Mouse (Mus musculus): ENCODE results near the gene Gsn.

Gene Gsn

GRCm38 (mm10) chr2:35282214-35282613 is 26.0 kb downstream of the Gsn start:
- peak; percentile 53 for DNase-seq

- no peak for DNase-seq
Measured at GRCm38 (mm10) chr2:35283997-35284396, 27.8 kb downstream of the Gsn start.

- no peak for DNase-seq
Measured at GRCm38 (mm10) chr2:35285209-35285608, 29.0 kb downstream of the Gsn start.

GRCm38 (mm10) chr2:35287017-35287620 is 30.9 kb downstream of the Gsn start:
- no peak for DNase-seq

GRCm38 (mm10) chr2:35288758-35289635 is 32.8 kb downstream of the Gsn start:
- DNase-seq, result peak; percentile 77

- peak; percentile 63 for DNase-seq
Measured at GRCm38 (mm10) chr2:35291856-35292255, 35.7 kb downstream of the Gsn start.

- no peak for DNase-seq
Measured at GRCm38 (mm10) chr2:35292700-35293099, 36.5 kb downstream of the Gsn start.

- DNase-seq, result no peak
Measured at GRCm38 (mm10) chr2:35293291-35293690, 37.1 kb downstream of the Gsn start.

- DNase-seq, result peak; percentile 84
Measured at GRCm38 (mm10) chr2:35297703-35298332, 41.6 kb downstream of the Gsn start.

GRCm38 (mm10) chr2:35299437-35299836 is 43.3 kb downstream of the Gsn start:
- DNase-seq, result no peak

GRCm38 (mm10) chr2:35302049-35302885 is 46.1 kb downstream of the Gsn start:
- no peak for DNase-seq

GRCm38 (mm10) chr2:35308166-35308565 is 52.0 kb downstream of the Gsn start:
- no peak for DNase-seq

- no peak for DNase-seq
Measured at GRCm38 (mm10) chr2:35309906-35310493, 53.8 kb downstream of the Gsn start.

GRCm38 (mm10) chr2:35314300-35314699 is 58.1 kb downstream of the Gsn start:
- no peak for DNase-seq

GRCm38 (mm10) chr2:35317604-35318003 is 61.4 kb downstream of the Gsn start:
- peak; percentile 84 for DNase-seq

GRCm38 (mm10) chr2:35318405-35318804 is 62.2 kb downstream of the Gsn start:
- peak; percentile 65 for DNase-seq

- no peak for DNase-seq
Measured at GRCm38 (mm10) chr2:35320399-35320798, 64.2 kb downstream of the Gsn start.

- peak; percentile 56 for DNase-seq
Measured at GRCm38 (mm10) chr2:35322404-35323164, 66.4 kb downstream of the Gsn start.

- peak; percentile 79 for DNase-seq
Measured at GRCm38 (mm10) chr2:35325930-35326329, 69.8 kb downstream of the Gsn start.

- DNase-seq, result no peak
Measured at GRCm38 (mm10) chr2:35326931-35327330, 70.8 kb downstream of the Gsn start.

- DNase-seq, result peak; percentile 81
Measured at GRCm38 (mm10) chr2:35327583-35327982, 71.4 kb downstream of the Gsn start.
